Mouse (Mus musculus) heart, postnatal 36 days (tissue): ENCODE data around the gene Dupd1. TPM values are rescaled to one million over a fixed set of nuclear protein-coding genes. Genes with fewer than 3 reads are reported as not detected.
A peak's percentile ranks its signal among the peaks of the same experiment; 100 is the strongest.

Source experiments
- DNase-seq, 2 experiments: peaks; one replicate each; pipeline ENCODE4 v3.0.0; 2021 to 2022
- intact Hi-C: fragments of 180-260 bp; cut with DNase I; formaldehyde crosslinking; loops from one replicate; pipeline ENCODE4 v1.15.1; 2025
- total RNA-seq, 2 experiments: library from RNA; stranded (reverse); gene quantifications; 2 replicates each; pipeline ENCODE4 v1.2.3; 2021

Gene Dupd1
- total RNA-seq, 2 experiments from 2014 or later: not detected

- intact Hi-C loops: no loop called here
- DNase-seq: no peak
Observed at GRCm38 (mm10) chr14:21729031-21729732, 14.8 kb upstream of the Dupd1 start.

GRCm38 (mm10) chr14:21722021-21722698, 7.8 kb upstream of the Dupd1 start:
- no peak for DNase-seq
- intact Hi-C loops: no loop called here

- intact Hi-C loops: no loop called here
- DNase-seq: no peak
Observed at GRCm38 (mm10) chr14:21720430-21721205, 6.2 kb upstream of the Dupd1 start.

- intact Hi-C loops: no loop called here
- no peak for DNase-seq
Observed at GRCm38 (mm10) chr14:21719646-21720383, 5.4 kb upstream of the Dupd1 start.

GRCm38 (mm10) chr14:21711231-21711630, 3.1 kb downstream of the Dupd1 start:
- no peak for DNase-seq
- intact Hi-C loops: no loop called here

- intact Hi-C loops: no loop called here
- DNase-seq: no peak
Observed at GRCm38 (mm10) chr14:21709545-21709944, 4.8 kb downstream of the Dupd1 start.

GRCm38 (mm10) chr14:21706759-21707571, 7.4 kb downstream of the Dupd1 start:
- peak; percentile 34 to 47 for DNase-seq
- intact Hi-C loops: no loop called here

- intact Hi-C loops: no loop called here
- no peak for DNase-seq
Observed at GRCm38 (mm10) chr14:21705462-21705861, 8.9 kb downstream of the Dupd1 start.

- intact Hi-C loops: no loop called here
- DNase-seq: no peak
Observed at GRCm38 (mm10) chr14:21703255-21703654, 11.1 kb downstream of the Dupd1 start.

- intact Hi-C loops: no loop called here
Observed at GRCm38 (mm10) chr14:21702691-21703090, 11.7 kb downstream of the Dupd1 start.

GRCm38 (mm10) chr14:21696186-21696830, 18.1 kb downstream of the Dupd1 start:
- intact Hi-C loops: no loop called here

More at GRCm38 (mm10) chr14:21702691-21703090, 11.7 kb downstream of the Dupd1 start:
- no peak for DNase-seq

GRCm38 (mm10) chr14:21695020-21695419, 19.4 kb downstream of the Dupd1 start:
- intact Hi-C loops: no loop called here
- no peak for DNase-seq

More at GRCm38 (mm10) chr14:21696186-21696830, 18.1 kb downstream of the Dupd1 start:
- DNase-seq: no peak

- intact Hi-C loops: no loop called here
- no peak for DNase-seq
Observed at GRCm38 (mm10) chr14:21691070-21691469, 23.3 kb downstream of the Dupd1 start.

- DNase-seq: no peak
- intact Hi-C loops: no loop called here
Observed at GRCm38 (mm10) chr14:21686376-21687279, 27.7 kb downstream of the Dupd1 start.

GRCm38 (mm10) chr14:21685411-21686146, 28.8 kb downstream of the Dupd1 start:
- intact Hi-C loops: no loop called here
- no peak for DNase-seq

GRCm38 (mm10) chr14:21683834-21684233, 30.5 kb downstream of the Dupd1 start:
- DNase-seq: no peak
- intact Hi-C loops: no loop called here

GRCm38 (mm10) chr14:21682681-21683129, 31.7 kb downstream of the Dupd1 start:
- intact Hi-C loops: no loop called here
- DNase-seq: peak; percentile 27 to 35
